Mouse (Mus musculus): ENCODE results near the gene Nup210l. TPM values are rescaled to one million over a fixed set of nuclear protein-coding genes. Genes with fewer than 3 reads are reported as not detected.

Gene Nup210l
- polyA plus RNA-seq, 1 experiment from 2014 or later: 0.66 TPM

- Histone ChIP-seq H3K4me1 (replicated peaks; ENCODE audit: control insufficient read depth, insufficient read depth, low read length) (peaks cover 5% of the 10 kb centered on the region), H3K27me3 (ENCODE audit: control insufficient read depth, insufficient read depth, low read length) (no peaks in the 10 kb centered on the region), H3K4me2 (replicated peaks; ENCODE audit: low read depth, low read length) (peak overlapping the region; percentile 71), H3K9me3 (ENCODE audit: control insufficient read depth, low read length) (no peaks in the 10 kb centered on the region), H3K4me3 (ENCODE audit: low read depth, low read length) (peak overlapping the region; percentile 61), H3K9ac (ENCODE audit: low read depth, low read length) (peak overlapping the region; percentile 71), H3K36me3 (ENCODE audit: control insufficient read depth, insufficient read depth, low read length) (peaks cover 8% of the 10 kb centered on the region; the same call in 1 of the 2 replicates), H3K27ac (ENCODE audit: low read depth, low read length) (peak overlapping the region; percentile 75; the same call in 1 of the 2 replicates)
- WGBS: 26% methylated on average over 2 of the region's 2 CpGs
- ATAC-seq (ENCODE audit: low FRiP score): no peak
- no peak for DNase-seq (ENCODE audit: low spot score)
Observed at GRCm38 (mm10) chr3:90255194-90255565, 151.2 kb downstream of the Nup210l start.

GRCm38 (mm10) chr3:90255784-90256353 lies 151.9 kb downstream of the Nup210l start:
- Histone ChIP-seq H3K4me3 (ENCODE audit: low read depth, low read length) (no peak overlapping the region), H3K9ac (ENCODE audit: low read depth, low read length) (no peak overlapping the region), H3K9me3 (ENCODE audit: control insufficient read depth, low read length) (no peaks in the 10 kb centered on the region), H3K4me2 (replicated peaks; ENCODE audit: low read depth, low read length) (no peak overlapping the region), H3K27me3 (ENCODE audit: control insufficient read depth, insufficient read depth, low read length) (no peaks in the 10 kb centered on the region), H3K36me3 (ENCODE audit: control insufficient read depth, insufficient read depth, low read length) (peaks cover 10% of the 10 kb centered on the region; the same call in 1 of the 2 replicates), H3K4me1 (replicated peaks; ENCODE audit: control insufficient read depth, insufficient read depth, low read length) (peaks cover 5% of the 10 kb centered on the region), H3K27ac (ENCODE audit: low read depth, low read length) (no peak overlapping the region)
- DNase-seq (ENCODE audit: low spot score): no peak
- 93% methylated on average over 14 of the region's 14 CpGs for WGBS
- ATAC-seq (ENCODE audit: low FRiP score): no peak

DNA sequence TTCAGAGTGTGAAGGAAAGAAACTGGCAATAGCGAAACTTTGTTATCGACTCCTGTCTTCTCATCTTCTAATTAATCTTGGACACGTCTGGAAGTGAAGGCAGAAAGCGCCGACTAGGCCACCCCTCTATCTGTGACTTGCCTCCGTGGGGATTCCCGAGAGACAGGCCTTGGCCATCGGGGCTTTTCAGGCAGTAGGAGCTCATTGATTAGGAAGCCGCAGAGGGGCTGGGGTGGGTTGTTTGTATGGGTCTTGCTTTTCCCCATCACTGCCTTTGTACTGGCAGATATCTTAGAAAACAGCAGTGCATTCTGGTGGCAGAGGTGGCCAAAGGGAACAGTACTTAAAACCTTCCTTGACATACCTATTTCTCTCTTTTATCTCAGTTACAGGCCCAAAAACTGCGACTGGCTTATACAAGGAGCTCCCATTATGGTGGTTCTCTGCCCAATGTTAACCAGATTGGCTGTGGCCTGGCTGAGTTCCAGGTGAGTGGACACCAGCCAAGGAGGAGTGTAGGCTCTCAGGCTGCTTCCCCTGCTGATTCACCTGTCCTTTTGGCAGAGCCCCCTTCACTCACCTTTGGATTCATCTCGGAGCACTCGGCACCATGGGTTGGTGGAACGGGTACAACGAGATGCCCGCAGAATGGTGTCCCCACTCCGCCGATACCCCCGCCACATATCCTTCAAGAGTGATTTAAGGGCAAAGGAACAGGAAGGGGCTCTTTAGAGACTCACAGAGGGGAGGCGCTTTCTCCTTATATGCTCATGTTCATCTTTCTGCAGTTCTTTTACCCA lies 153.0 kb downstream of the Nup210l start:
- Histone ChIP-seq H3K9ac (ENCODE audit: low read depth, low read length) (no peak overlapping the region), H3K4me3 (ENCODE audit: low read depth, low read length) (no peak overlapping the region), H3K4me2 (replicated peaks; ENCODE audit: low read depth, low read length) (no peak overlapping the region), H3K27me3 (ENCODE audit: control insufficient read depth, insufficient read depth, low read length) (no peaks in the 10 kb centered on the region), H3K27ac (ENCODE audit: low read depth, low read length) (no peak overlapping the region), H3K4me1 (replicated peaks; ENCODE audit: control insufficient read depth, insufficient read depth, low read length) (peaks cover 5% of the 10 kb centered on the region), H3K36me3 (ENCODE audit: control insufficient read depth, insufficient read depth, low read length) (peaks cover 10% of the 10 kb centered on the region; the same call in 1 of the 2 replicates), H3K9me3 (ENCODE audit: control insufficient read depth, low read length) (no peaks in the 10 kb centered on the region)
- 92% methylated on average over 19 of the region's 19 CpGs for WGBS
- DNase-seq (ENCODE audit: low spot score): no peak
- no peak for ATAC-seq (ENCODE audit: low FRiP score)

DNA sequence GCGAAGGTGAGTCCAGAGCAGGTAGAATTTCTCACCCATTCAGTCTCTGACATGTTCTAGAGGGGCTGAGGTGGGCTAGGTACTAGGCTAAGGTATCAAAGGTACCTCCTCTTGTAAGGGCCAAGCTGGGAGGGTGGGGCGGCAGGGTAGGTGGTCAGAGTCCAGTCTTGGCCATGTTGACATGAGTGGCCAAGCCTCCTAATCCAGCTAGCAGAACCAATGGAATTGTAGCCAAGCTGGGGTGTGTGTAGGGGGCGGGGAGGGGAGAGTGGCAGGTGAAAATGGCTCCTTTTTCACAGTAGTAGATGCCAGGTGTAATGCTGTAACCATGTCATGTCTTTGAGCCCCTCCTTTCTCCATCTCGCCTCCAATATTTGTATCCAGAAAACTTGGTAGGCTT lies 154.6 kb downstream of the Nup210l start:
- Histone ChIP-seq H3K36me3 (ENCODE audit: control insufficient read depth, insufficient read depth, low read length) (peaks cover 10% of the 10 kb centered on the region; the same call in 1 of the 2 replicates), H3K9me3 (ENCODE audit: control insufficient read depth, low read length) (no peaks in the 10 kb centered on the region), H3K4me3 (ENCODE audit: low read depth, low read length) (no peak overlapping the region), H3K9ac (ENCODE audit: low read depth, low read length) (no peak overlapping the region), H3K4me2 (replicated peaks; ENCODE audit: low read depth, low read length) (no peak overlapping the region), H3K4me1 (replicated peaks; ENCODE audit: control insufficient read depth, insufficient read depth, low read length) (peaks cover 5% of the 10 kb centered on the region), H3K27me3 (ENCODE audit: control insufficient read depth, insufficient read depth, low read length) (no peaks in the 10 kb centered on the region), H3K27ac (ENCODE audit: low read depth, low read length) (no peak overlapping the region)
- no peak for DNase-seq (ENCODE audit: low spot score)
- WGBS: 91% methylated on average over 4 of the region's 4 CpGs
- no peak for ATAC-seq (ENCODE audit: low FRiP score)

MicroRNAs encoded within 50 kb of the gene (microRNA counts, 519-probe panel; counts per million panel counts)
- microRNA mmu-miR-190b: 4,626 counts per million, percentile 52 among the panel's probes with 10 or more counts

Other genes starting within 250 kb of the Nup210l start
- 0.18 and 0.22 TPM in 2 replicates for gene Il6ra, start 190.9 kb upstream of the Nup210l start, polyA plus RNA-seq (2014; fragmentation: Nextera tagmentation; extraction: Ambion mirVana)
- 12.0 and 19.1 TPM in 2 replicates for gene Atp8b2, start 140.6 kb upstream of the Nup210l start, polyA plus RNA-seq (2014; fragmentation: Nextera tagmentation; extraction: Ambion mirVana)
- 178 and 182 TPM in 2 replicates for gene Hax1, start 105.4 kb upstream of the Nup210l start, polyA plus RNA-seq (2014; fragmentation: Nextera tagmentation; extraction: Ambion mirVana)
- gene 4933434E20Rik, start 52.5 kb upstream of the Nup210l start, polyA plus RNA-seq (2014; fragmentation: Nextera tagmentation; extraction: Ambion mirVana): 223 and 230 TPM in 2 replicates
- 203 and 230 TPM in 2 replicates for gene Ubap2l, start 51.5 kb upstream of the Nup210l start, polyA plus RNA-seq (2014; fragmentation: Nextera tagmentation; extraction: Ambion mirVana)
- 558 and 580 TPM in 2 replicates for gene Tpm3, start 31.5 kb upstream of the Nup210l start, polyA plus RNA-seq (2014; fragmentation: Nextera tagmentation; extraction: Ambion mirVana)
- gene Rps27, start 109.5 kb downstream of the Nup210l start, polyA plus RNA-seq (2014; fragmentation: Nextera tagmentation; extraction: Ambion mirVana): 1,119 and 1,121 TPM in 2 replicates
- 14.6 and 15.5 TPM in 2 replicates for gene Rab13, start 109.6 kb downstream of the Nup210l start, polyA plus RNA-seq (2014; fragmentation: Nextera tagmentation; extraction: Ambion mirVana)
- gene Jtb, start 127.5 kb downstream of the Nup210l start, polyA plus RNA-seq (2014; fragmentation: Nextera tagmentation; extraction: Ambion mirVana): 101 and 104 TPM in 2 replicates
- 4.5 and 4.9 TPM in 2 replicates for gene Creb3l4, start 139.4 kb downstream of the Nup210l start, polyA plus RNA-seq (2014; fragmentation: Nextera tagmentation; extraction: Ambion mirVana)
- 49.1 and 55.3 TPM in 2 replicates for gene Slc39a1, start 144.0 kb downstream of the Nup210l start, polyA plus RNA-seq (2014; fragmentation: Nextera tagmentation; extraction: Ambion mirVana)
- gene Crtc2, start 150.0 kb downstream of the Nup210l start, polyA plus RNA-seq (2014; fragmentation: Nextera tagmentation; extraction: Ambion mirVana): 9.8 and 10.6 TPM in 2 replicates
- 3.8 and 4.5 TPM in 2 replicates for gene Dennd4b, start 161.1 kb downstream of the Nup210l start, polyA plus RNA-seq (2014; fragmentation: Nextera tagmentation; extraction: Ambion mirVana)
- gene Gatad2b, start 189.0 kb downstream of the Nup210l start, polyA plus RNA-seq (2014; fragmentation: Nextera tagmentation; extraction: Ambion mirVana): 13.6 and 26.0 TPM in 2 replicates